Mouse (Mus musculus) testis, adult 2 months (tissue): ENCODE data around the gene Iqgap2. TPM values are rescaled to one million over a fixed set of nuclear protein-coding genes. Genes with fewer than 3 reads are reported as not detected.

Source experiments
- H3K27ac ChIP-seq: fragments of 200-500 bp; 2 replicates; pipeline ENCODE4 v1.5.1; 2012; ENCODE audit warnings: low read depth, low read length; ENCODE audit not compliant: control insufficient read depth, insufficient read depth
- H3K27me3 ChIP-seq: fragments of 200-500 bp; 2 replicates; pipeline ENCODE4 v1.6.1; 2012; ENCODE audit warnings: mild to moderate bottlenecking, low read length, moderate library complexity; ENCODE audit not compliant: control insufficient read depth, insufficient read depth
- H3K36me3 ChIP-seq: fragments of 200-500 bp; 2 replicates; pipeline ENCODE4 v1.6.1; 2012; ENCODE audit warnings: mild to moderate bottlenecking, low read length; ENCODE audit not compliant: control insufficient read depth, insufficient read depth
- H3K4me1 ChIP-seq: fragments of 200-500 bp; 2 replicates; pipeline ENCODE4 v1.6.1; 2012; ENCODE audit warnings: low read length; ENCODE audit not compliant: control insufficient read depth, insufficient read depth
- H3K4me3 ChIP-seq: fragments of 200-500 bp; 2 replicates; pipeline ENCODE4 v1.5.1; 2012; ENCODE audit warnings: low read depth, mild to moderate bottlenecking, low read length, moderate library complexity, mixed read lengths; ENCODE audit not compliant: control insufficient read depth
- CTCF ChIP-seq: fragments of 200-500 bp; IDR thresholded peaks from 2 replicates; pipeline ENCODE4 v1.5.1; 2012; ENCODE audit warnings: low read depth, mild to moderate bottlenecking, inconsistent platforms, low read length, moderate library complexity; ENCODE audit not compliant: control insufficient read depth, insufficient read depth, insufficient replicate concordance
- POLR2A ChIP-seq: fragments of 200-500 bp; IDR thresholded peaks from 2 replicates; pipeline ENCODE4 v1.6.1; 2012; ENCODE audit warnings: low read depth, mild to moderate bottlenecking, inconsistent platforms, low read length, moderate library complexity; ENCODE audit not compliant: control insufficient read depth
- polyA plus RNA-seq: library from polyadenylated mRNA; depleted of rRNA; stranded (reverse); fragments of >200 nt; gene quantifications from 2 replicates; pipeline ENCODE4 v1.2.3, GENCODE M21; 2012

Gene Iqgap2
- polyA plus RNA-seq, 1 experiment = 2.9 TPM

DNA sequence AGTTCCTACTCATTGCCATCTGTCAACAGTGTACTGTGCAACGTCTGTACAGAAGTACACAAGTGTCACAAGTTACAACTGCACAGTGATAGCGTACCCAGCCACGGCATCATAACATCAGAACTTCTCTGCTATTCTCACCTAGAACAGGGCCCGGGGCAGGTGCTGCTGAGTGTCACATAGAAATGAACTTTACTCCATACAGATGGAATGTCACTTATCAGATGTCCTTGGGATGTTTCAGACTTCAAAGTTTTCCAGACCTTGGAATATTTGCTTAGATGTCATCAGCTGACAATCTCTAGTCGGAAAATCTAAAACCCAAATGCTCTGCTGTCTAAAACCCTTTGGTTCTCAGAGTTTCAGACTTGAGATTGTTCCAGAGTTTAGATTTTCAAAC is 137.4 kb downstream of the Iqgap2 start:
- no peaks in the 10 kb centered on the region for H3K4me1 ChIP-seq
- H3K4me3 ChIP-seq = no peak overlapping the region
- TF ChIP-seq POLR2A = no peak
- no peak for TF ChIP-seq CTCF
- no peaks in the 10 kb centered on the region for H3K36me3 ChIP-seq
- no peaks in the 10 kb centered on the region for H3K27me3 ChIP-seq
- H3K27ac ChIP-seq = no peak overlapping the region

DNA sequence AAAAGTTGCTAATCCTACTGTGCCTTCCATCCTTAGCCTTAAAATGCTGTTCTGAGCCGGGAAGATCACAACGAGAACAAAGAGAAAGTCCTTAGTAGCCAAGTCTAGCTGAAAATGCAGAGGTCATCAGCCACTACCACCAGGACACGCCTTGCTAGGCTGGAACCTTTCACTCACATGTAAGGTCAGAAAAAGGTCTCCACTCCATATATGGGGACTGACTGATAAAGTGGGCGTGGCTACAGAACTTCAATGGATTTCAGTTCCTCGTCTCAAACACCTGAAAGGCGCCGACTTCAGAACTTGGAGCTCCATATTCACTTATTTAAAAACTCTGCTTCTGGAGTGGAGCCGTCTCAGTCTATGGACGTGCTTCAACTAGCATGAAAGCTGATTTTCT is 139.3 kb downstream of the Iqgap2 start:
- Histone ChIP-seq H3K4me3 (no peak overlapping the region), H3K27me3 (no peaks in the 10 kb centered on the region), H3K36me3 (no peaks in the 10 kb centered on the region), H3K27ac (no peak overlapping the region), H3K4me1 (no peaks in the 10 kb centered on the region)
- no peak for TF ChIP-seq POLR2A
- no peak for TF ChIP-seq CTCF

DNA sequence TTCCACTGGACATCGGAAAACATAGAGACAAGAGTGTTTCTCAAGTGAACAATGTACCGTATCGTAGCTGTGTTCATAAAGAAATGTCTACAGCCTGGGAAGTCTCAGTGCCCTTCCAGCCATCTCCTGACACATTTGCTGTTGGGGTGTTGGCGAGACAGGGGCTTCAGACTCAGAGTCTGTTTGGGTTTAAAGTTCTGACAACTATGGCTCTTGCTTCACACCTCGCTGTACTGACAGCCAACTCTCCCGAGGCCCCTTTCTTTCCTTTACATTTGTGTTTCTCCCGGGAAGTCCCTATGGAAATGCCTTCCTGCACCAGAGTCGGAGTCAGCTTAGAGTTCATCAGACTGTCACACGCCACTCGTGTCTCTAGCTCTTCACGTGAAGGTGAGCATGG is 144.2 kb downstream of the Iqgap2 start:
- no peak overlapping the region for H3K27ac ChIP-seq
- no peaks in the 10 kb centered on the region for H3K4me1 ChIP-seq
- no peaks in the 10 kb centered on the region for H3K27me3 ChIP-seq
- H3K4me3 ChIP-seq = no peak overlapping the region
- H3K36me3 ChIP-seq = no peaks in the 10 kb centered on the region
- TF ChIP-seq CTCF (no peak), POLR2A (no peak)

DNA sequence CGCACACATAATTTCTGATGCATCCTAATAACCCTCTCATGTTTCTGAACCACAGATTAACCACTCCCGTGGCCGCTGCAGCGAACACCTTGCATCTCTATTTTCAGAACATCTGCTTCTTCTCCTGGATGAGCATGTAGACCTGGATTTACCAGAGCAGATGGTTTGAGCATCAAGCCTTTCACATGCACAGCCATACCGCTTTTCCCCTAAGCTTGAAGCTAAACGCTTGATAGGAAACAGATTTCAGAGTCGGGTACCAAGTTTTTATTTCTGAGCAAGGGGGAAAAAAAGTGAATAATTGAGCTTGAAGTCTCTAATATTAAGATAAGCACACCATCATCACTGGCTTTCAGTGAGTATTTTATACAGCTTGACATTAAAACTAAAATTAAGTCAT is 144.6 kb downstream of the Iqgap2 start:
- Histone ChIP-seq H3K4me1 (no peaks in the 10 kb centered on the region), H3K4me3 (no peak overlapping the region), H3K27ac (no peak overlapping the region), H3K27me3 (no peaks in the 10 kb centered on the region), H3K36me3 (no peaks in the 10 kb centered on the region)
- TF ChIP-seq CTCF (no peak), POLR2A (no peak)

- H3K4me1 ChIP-seq = no peaks in the 10 kb centered on the region
- no peak overlapping the region for H3K27ac ChIP-seq
- no peaks in the 10 kb centered on the region for H3K36me3 ChIP-seq
- TF ChIP-seq POLR2A (no peak), CTCF (peak; percentile 71)
- H3K4me3 ChIP-seq = no peak overlapping the region
- no peaks in the 10 kb centered on the region for H3K27me3 ChIP-seq
Measured at GRCm38 (mm10) chr13:95746509-95746908, 145.2 kb downstream of the Iqgap2 start.

GRCm38 (mm10) chr13:95745451-95745850 is 146.3 kb downstream of the Iqgap2 start:
- Histone ChIP-seq H3K36me3 (no peaks in the 10 kb centered on the region), H3K27ac (no peak overlapping the region), H3K4me3 (no peak overlapping the region), H3K27me3 (no peaks in the 10 kb centered on the region), H3K4me1 (no peaks in the 10 kb centered on the region)
- no peak for TF ChIP-seq CTCF
- TF ChIP-seq POLR2A = no peak

- TF ChIP-seq CTCF (no peak), POLR2A (no peak)
- H3K27me3 ChIP-seq = no peaks in the 10 kb centered on the region
- H3K27ac ChIP-seq = no peak overlapping the region
- no peak overlapping the region for H3K4me3 ChIP-seq
- H3K4me1 ChIP-seq = no peaks in the 10 kb centered on the region
- H3K36me3 ChIP-seq = no peaks in the 10 kb centered on the region
Measured at GRCm38 (mm10) chr13:95742881-95743466, 148.7 kb downstream of the Iqgap2 start.
